In the genomic region with DNA sequence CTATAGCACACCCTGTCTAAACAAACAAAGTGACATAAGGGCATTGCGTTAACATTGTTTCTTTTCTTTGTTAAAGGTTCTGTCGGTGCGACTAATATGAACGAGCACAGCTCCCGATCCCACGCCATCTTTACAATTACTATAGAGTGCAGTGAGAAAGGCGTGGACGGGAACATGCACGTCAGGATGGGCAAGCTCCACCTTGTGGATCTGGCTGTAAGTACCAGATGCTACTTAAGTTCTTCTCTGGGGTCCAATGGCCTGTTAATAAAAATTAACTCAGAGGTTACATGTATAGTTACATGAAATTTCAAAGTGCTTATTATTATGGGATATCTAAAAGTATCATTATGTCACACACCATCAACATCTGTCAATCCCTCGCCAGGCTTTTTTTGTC, we compare ENCODE assay signal across 21 mouse cellular contexts. TPM values are rescaled to one million over a fixed set of nuclear protein-coding genes. Genes with fewer than 3 reads are reported as not detected.
A peak's percentile ranks its signal among the peaks of the same experiment; 100 is the strongest.
DNase-seq lines count a peak whose midpoint lies in the region; ATAC-seq and TF ChIP-seq lines count a peak whose summit lies in the region.
"Had no signal": no experiment of that assay in that cellular context is flagged by ENCODE, and none has a peak within 500 bp of the region (broad histone marks: within the 10 kb centered on the region; RNA-seq: fewer than 3 reads in every experiment).

No protein-coding gene starts in this region.

- no peaks in the 10 kb centered on the region; the same call in 1 of the 2 replicates for H3K4me1 ChIP-seq in heart, adult 2 months (ENCODE audit: control insufficient read depth, insufficient read depth, low read length)
- no peaks in the 10 kb centered on the region for H3K4me1 ChIP-seq in liver, postnatal 0 days (ENCODE audit: insufficient read depth)
- H3K4me1 ChIP-seq in liver, embryonic 12.5 days = 0 out of 2 replicates have a peak, but pooled peaks cover 3% of the 10 kb centered on the region
- H3K4me1 ChIP-seq in MEL (ENCODE audit: control insufficient read depth in 1 of 2, insufficient read depth in 2 of 2, low read length in 2 of 2) = no peaks in the 10 kb centered on the region; a peak in 1 of 4 replicates
- H3K4me1 ChIP-seq: embryonic facial prominence, embryonic 10.5 days; hindbrain, embryonic 13.5 days had no signal

- no peak overlapping the region for H3K9ac ChIP-seq in heart, adult 2 months (ENCODE audit: low read depth, low read length)
- no peak overlapping the region for H3K9ac ChIP-seq in liver, postnatal 0 days (replicated peaks)
- H3K9ac ChIP-seq in liver, embryonic 12.5 days = no peak overlapping the region
- no peak overlapping the region for H3K9ac ChIP-seq in MEL (ENCODE audit: control insufficient read depth, low read depth, low read length, poor library complexity, severe bottlenecking)
- H3K9ac ChIP-seq: hindbrain, embryonic 13.5 days; limb, embryonic 12.5 days had no signal

- peak; percentile 29 for TF ChIP-seq CTCF in heart, adult 2 months (IDR thresholded peaks at IDR 0.05)
- TF ChIP-seq CTCF in liver, postnatal 0 days (IDR thresholded peaks at IDR 0.05; ENCODE audit: low read depth) = peak; percentile 45
- TF ChIP-seq CTCF in MEL (IDR thresholded peaks at IDR 0.05 in 2 of 3, conservative IDR thresholded peaks at IDR 0.05 in 1 of 3; ENCODE audit: control insufficient read depth in 1 of 3, insufficient read depth in 1 of 3, low read depth in 2 of 3, low read length in 3 of 3, poor library complexity in 1 of 3, severe bottlenecking in 1 of 3) = peak; percentile 12 to 60 (median 47); a peak in 5 of 6 replicates
- TF ChIP-seq CTCF in brain, embryonic 14.5 days (IDR thresholded peaks at IDR 0.05; ENCODE audit: borderline replicate concordance, extremely low read depth, insufficient read depth, insufficient read length) = peak; percentile 36; the same call in 1 of the 2 replicates

- no peak for DNase-seq in heart, adult 2 months
- DNase-seq in heart, postnatal 10 days = no peak
- DNase-seq in liver, postnatal 0 days = no peak
- peak; percentile 36 for DNase-seq in MEL (ENCODE audit: low read depth, low spot score)
- DNase-seq in brain, embryonic 14.5 days (ENCODE audit: low read depth) = peak; percentile 37
- DNase-seq in c-Kit-positive CD71-positive TER-119-positive erythroid progenitor cells, embryonic 14.5 days (ENCODE audit: low spot score) = no peak
- no peak for DNase-seq in gastrocnemius, postnatal 14 days
- DNase-seq: cerebellum, adult 18-20 months; gastrocnemius, postnatal 36 days; kidney, adult 2 months; layer of hippocampus, postnatal 36 days; lung, adult 18-20 months; thymus, postnatal 25 days had no signal

- H3K36me3 ChIP-seq in heart, adult 2 months (ENCODE audit: control insufficient read depth, insufficient read depth, low read length) = no peaks in the 10 kb centered on the region
- H3K36me3 ChIP-seq in liver, postnatal 0 days (replicated peaks; ENCODE audit: insufficient read depth, low read length) = peaks cover 3% of the 10 kb centered on the region; the same call in 1 of the 2 replicates
- H3K36me3 ChIP-seq in liver, embryonic 12.5 days = peaks cover 26% of the 10 kb centered on the region
- H3K36me3 ChIP-seq in MEL (ENCODE audit: control insufficient read depth in 1 of 2, insufficient read depth in 2 of 2, low read length in 2 of 2) = peaks cover 0 to 3% of the 10 kb centered on the region in 2 experiments; a peak in 2 of 4 replicates

- ATAC-seq in liver, postnatal 0 days = no peak
- no peak for ATAC-seq in liver, embryonic 12.5 days

- H3K9me3 ChIP-seq in liver, postnatal 0 days (ENCODE audit: low read length) = no peaks in the 10 kb centered on the region
- H3K9me3 ChIP-seq in liver, embryonic 12.5 days (replicated peaks) = no peaks in the 10 kb centered on the region
- no peaks in the 10 kb centered on the region for H3K9me3 ChIP-seq in MEL (replicated peaks; ENCODE audit: insufficient read depth, low read length)
- H3K9me3 ChIP-seq: embryonic facial prominence, embryonic 10.5 days; hindbrain, embryonic 13.5 days; megakaryocyte, embryonic 14.5 days had no signal

- H3K27me3 ChIP-seq in heart, adult 2 months (ENCODE audit: control insufficient read depth, insufficient read depth, low read length) = no peaks in the 10 kb centered on the region
- H3K27me3 ChIP-seq in liver, postnatal 0 days (ENCODE audit: insufficient read depth, low read length) = no peaks in the 10 kb centered on the region
- H3K27me3 ChIP-seq in liver, embryonic 12.5 days (replicated peaks) = no peaks in the 10 kb centered on the region
- H3K27me3 ChIP-seq in MEL (ENCODE audit: control insufficient read depth in 1 of 2, insufficient read depth in 2 of 2, low read length in 2 of 2) = no peaks in the 10 kb centered on the region
- H3K27me3 ChIP-seq: hindbrain, embryonic 13.5 days; limb, embryonic 12.5 days; megakaryocyte, embryonic 14.5 days had no signal

- intact Hi-C loops in heart, adult 2 months (cut with DNase I) = loop anchor here (2.0 kb wide), 1 partner anchor 112 kb away; a partner anchor contains a TSS
- intact Hi-C loops in heart, postnatal 10 days (cut with DNase I) = loop anchor here (1.0 kb wide), 1 partner anchor 113 kb away; a partner anchor contains a TSS
- intact Hi-C loops in gastrocnemius, postnatal 14 days (cut with DNase I; ENCODE audit: low total_unique reads) = no loop called here

- 77% methylated on average over 10 of the region's 10 CpGs for WGBS in heart, adult 2 months
- WGBS in liver, postnatal 0 days (ENCODE audit: insufficient replicate concordance) = 75% methylated on average over 10 of the region's 10 CpGs
- 74% methylated on average over 10 of the region's 10 CpGs for WGBS in liver, embryonic 12.5 days (ENCODE audit: insufficient replicate concordance)

- TF ChIP-seq POLR2A in heart, adult 2 months (IDR thresholded peaks at IDR 0.05; ENCODE audit: insufficient read depth, low read depth, low read length) = no peak
- no peak for TF ChIP-seq POLR2A in MEL (IDR thresholded peaks at IDR 0.05; ENCODE audit: control insufficient read depth in 1 of 2, insufficient read depth in 1 of 2, low read depth in 1 of 2, low read length in 2 of 2, poor library complexity in 1 of 2)
- TF ChIP-seq POLR2A in brain, embryonic 14.5 days (IDR thresholded peaks at IDR 0.05; ENCODE audit: borderline replicate concordance, extremely low read depth, insufficient read depth, insufficient read length, poor library complexity, severe bottlenecking) = no peak

- H3K4me3 ChIP-seq in heart, adult 2 months = no peak overlapping the region
- H3K4me3 ChIP-seq in liver, postnatal 0 days (ENCODE audit: low read depth, low read length) = no peak overlapping the region
- H3K4me3 ChIP-seq in liver, embryonic 12.5 days = no peak overlapping the region
- no peak overlapping the region for H3K4me3 ChIP-seq in MEL (ENCODE audit: control insufficient read depth in 1 of 2, insufficient read depth in 1 of 2, low read depth in 2 of 2, low read length in 2 of 2)
- H3K4me3 ChIP-seq: embryonic facial prominence, embryonic 10.5 days; hindbrain, embryonic 13.5 days; limb, embryonic 12.5 days; megakaryocyte, embryonic 14.5 days had no signal

- H3K79me2 ChIP-seq in heart, adult 2 months (replicated peaks; ENCODE audit: control insufficient read depth, insufficient read depth, low read length) = no peaks in the 10 kb centered on the region
- H3K79me2 ChIP-seq in MEL (ENCODE audit: control insufficient read depth, insufficient read depth, low read length, poor library complexity) = no peaks in the 10 kb centered on the region

- TF ChIP-seq RAD21 in MEL (IDR thresholded peaks at IDR 0.05; ENCODE audit: low read depth, low read length) = peak; percentile 31

- no peak overlapping the region for H3K27ac ChIP-seq in heart, adult 2 months
- H3K27ac ChIP-seq in liver, postnatal 0 days (ENCODE audit: low read depth) = no peak overlapping the region
- H3K27ac ChIP-seq in liver, embryonic 12.5 days = no peak overlapping the region
- H3K27ac ChIP-seq in MEL (ENCODE audit: control insufficient read depth, low read depth, low read length) = no peak overlapping the region
- H3K27ac ChIP-seq: embryonic facial prominence, embryonic 10.5 days; hindbrain, embryonic 13.5 days; limb, embryonic 12.5 days had no signal

- no peak overlapping the region for H3K4me2 ChIP-seq in liver, postnatal 0 days (ENCODE audit: low read depth, low read length)
- no peak overlapping the region for H3K4me2 ChIP-seq in liver, embryonic 12.5 days
- H3K4me2 ChIP-seq: hindbrain, embryonic 13.5 days; limb, embryonic 12.5 days had no signal

- no peak for TF ChIP-seq EP300 in heart, adult 2 months (IDR thresholded peaks at IDR 0.05; ENCODE audit: insufficient read depth, low read depth, low read length)
- TF ChIP-seq EP300 in liver, postnatal 0 days (IDR thresholded peaks at IDR 0.05; ENCODE audit: low read depth) = no peak
- TF ChIP-seq EP300 in MEL (IDR thresholded peaks at IDR 0.05; ENCODE audit: low read depth in 1 of 2, low read length in 2 of 2) = no peak

RNA-seq across cellular contexts. Expression of a gene that starts 16.0 kb away (rescaled TPM):
- total RNA-seq in heart, adult 2 months (2021) = 1 to 10 TPM; 7.9 to 8.2 TPM
- polyA plus RNA-seq in heart, adult 2 months (2012; rRNA removed) = 4.9 and 9.0 TPM in 2 replicates
- total RNA-seq in heart, postnatal 10 days (2021) = 10 to 100 TPM; 12.3 to 14.4 TPM
- polyA plus RNA-seq in liver, postnatal 0 days (2015; fragmentation: Nextera tagmentation; extraction: Ambion mirVana) = 5.3 and 7.1 TPM in 2 replicates
- polyA plus RNA-seq in liver, embryonic 12.5 days (2016; fragmentation: Nextera tagmentation; extraction: Ambion mirVana) = 13.7 and 14.5 TPM in 2 replicates
- 13.6 and 14.2 TPM in 2 replicates for total RNA-seq in MEL (2012; rRNA removed)
- 10 to 100 TPM; 17.1 to 88.3 TPM for polyA plus RNA-seq in MEL (2012; ENCODE audit: insufficient read depth in 1 of 2, insufficient read length in 2 of 2, low read depth in 1 of 2, low replicate concordance in 2 of 2, missing spikeins in 1 of 2)
- 79.4 and 100 TPM in 2 replicates for polyA plus RNA-seq in brain, embryonic 14.5 days (2012; rRNA removed)
- total RNA-seq in gastrocnemius, postnatal 14 days (2021) = 1 to 10 TPM; 6.8 to 7.4 TPM

RNA-seq across cellular contexts. Expression of a gene that starts 35.3 kb away (rescaled TPM):
- total RNA-seq in heart, adult 2 months (2021) = not detected
- 0.27 TPM in 1 of 2 replicates, not detected in the other for polyA plus RNA-seq in heart, adult 2 months (2012; rRNA removed)
- total RNA-seq in heart, postnatal 10 days (2021) = not detected
- polyA plus RNA-seq in liver, postnatal 0 days (2015; fragmentation: Nextera tagmentation; extraction: Ambion mirVana) = 0.28 TPM in 1 of 2 replicates, not detected in the other
- polyA plus RNA-seq in liver, embryonic 12.5 days (2016; fragmentation: Nextera tagmentation; extraction: Ambion mirVana) = 0.81 TPM in 2 replicates
- total RNA-seq in MEL (2012; rRNA removed) = 9.4 and 10.4 TPM in 2 replicates
- 1 to 10 TPM in 1 of 2 experiments, not detected in 1; 4.3 TPM for polyA plus RNA-seq in MEL (2012; ENCODE audit: insufficient read depth in 1 of 2, insufficient read length in 2 of 2, low read depth in 1 of 2, low replicate concordance in 2 of 2, missing spikeins in 1 of 2)
- 0.14 TPM in 1 of 2 replicates, not detected in the other for polyA plus RNA-seq in brain, embryonic 14.5 days (2012; rRNA removed)
- total RNA-seq in gastrocnemius, postnatal 14 days (2021) = not detected
- total RNA-seq: gastrocnemius, postnatal 36 days; layer of hippocampus, postnatal 36 days had no signal
- polyA plus RNA-seq: kidney, adult 2 months had no signal

RNA-seq across cellular contexts. Expression of a gene that starts 51.4 kb away (rescaled TPM):
- not detected for total RNA-seq in heart, adult 2 months (2021)
- polyA plus RNA-seq in heart, adult 2 months (2012; rRNA removed) = not detected in 2 replicates
- total RNA-seq in heart, postnatal 10 days (2021) = not detected
- polyA plus RNA-seq in liver, postnatal 0 days (2015; fragmentation: Nextera tagmentation; extraction: Ambion mirVana) = not detected in 2 replicates
- not detected in 2 replicates for polyA plus RNA-seq in liver, embryonic 12.5 days (2016; fragmentation: Nextera tagmentation; extraction: Ambion mirVana)
- not detected in 2 replicates for total RNA-seq in MEL (2012; rRNA removed)
- polyA plus RNA-seq in MEL (2012; ENCODE audit: insufficient read depth in 1 of 2, insufficient read length in 2 of 2, low read depth in 1 of 2, low replicate concordance in 2 of 2, missing spikeins in 1 of 2) = not detected
- polyA plus RNA-seq in brain, embryonic 14.5 days (2012; rRNA removed) = not detected in 2 replicates
- total RNA-seq in gastrocnemius, postnatal 14 days (2021) = not detected
- total RNA-seq: gastrocnemius, postnatal 36 days; layer of hippocampus, postnatal 36 days had no signal
- polyA plus RNA-seq: embryonic facial prominence, embryonic 10.5 days; heart, embryonic 14.5 days; hindbrain, embryonic 13.5 days; kidney, adult 2 months; limb, embryonic 12.5 days; neural tube, embryonic 14.5 days; stomach, embryonic 16.5 days had no signal

Comparison
In these comparisons a context has a peak if more than half of its experiments do, and no peak if none do; other contexts are left out.
1. DNase-seq: peak in MEL (single experiment) and brain, embryonic 14.5 days (single experiment); none in heart, adult 2 months (0 of 2), heart, postnatal 10 days (0 of 2), liver, postnatal 0 days (single experiment), c-Kit-positive CD71-positive TER-119-positive erythroid progenitor cells, embryonic 14.5 days (single experiment) and gastrocnemius, postnatal 14 days (single experiment).
2. Peak in every context shown above with its lines, with median percentiles within 50 percentile points of each other: CTCF ChIP-seq.